Mouse (Mus musculus) E14TG2a.4 (cell line): ENCODE measurements around the gene Tmbim6.

ENCODE experiments used
- CTCF ChIP-seq: conservative IDR thresholded peaks from 2 replicates; pipeline ENCODE4 v1.5.1; 2014; ENCODE audit warnings: low read length
- NANOG ChIP-seq: IDR thresholded peaks from 2 replicates; pipeline ENCODE4 v1.6.1; 2014; ENCODE audit warnings: borderline replicate concordance, low read length, mixed read lengths
- POU5F1 ChIP-seq: IDR thresholded peaks from 2 replicates; pipeline ENCODE4 v1.6.1; 2014; ENCODE audit warnings: low read length, borderline replicate concordance

GRCm38 (mm10) chr15:99343414-99344147 lies 49.1 kb upstream of the Tmbim6 start:
- TF ChIP-seq CTCF: no peak
- TF ChIP-seq POU5F1: no peak
- no peak for TF ChIP-seq NANOG
